Mouse (Mus musculus) intestine, embryonic 16.5 days (tissue): ENCODE measurements at regions not wholly inside any gene's neighbourhood (a gene's known extent, or its start where the extent isn't known, plus 50 kb on each side); places are given as distances from the start of the nearest gene placed in this dataset.

Experiments
- ATAC-seq: fragments of 200-750 bp; cut with Nextera tagmentation; 2 replicates; pipeline ENCODE4 v1.8.0; 2017; ENCODE audit warnings: moderate TSS enrichment, moderate library complexity
- H3K27ac ChIP-seq: fragments of 300-500 bp; sonication (generic); 2 replicates; pipeline ENCODE4 v1.5.1; 2014; ENCODE audit warnings: mild to moderate bottlenecking, low read length
- H3K27me3 ChIP-seq: fragments of 300-500 bp; sonication (generic); replicated peaks from 2 replicates; pipeline ENCODE4 v1.6.1; 2014; ENCODE audit warnings: low read length, control low read depth, mixed read lengths; ENCODE audit not compliant: control insufficient read depth, insufficient read depth
- H3K36me3 ChIP-seq: fragments of 300-500 bp; sonication (generic); 2 replicates; pipeline ENCODE4 v1.6.1; 2014; ENCODE audit warnings: low read length, control low read depth; ENCODE audit not compliant: control insufficient read depth, insufficient read depth
- H3K4me1 ChIP-seq: fragments of 300-500 bp; sonication (generic); 2 replicates; pipeline ENCODE4 v1.6.1; 2014; ENCODE audit warnings: low read length, control low read depth, mixed read lengths; ENCODE audit not compliant: control insufficient read depth, insufficient read depth
- H3K4me2 ChIP-seq: fragments of 300-500 bp; sonication (generic); 2 replicates; pipeline ENCODE4 v1.6.1; 2014; ENCODE audit warnings: low read depth, low read length, control low read depth
- H3K4me3 ChIP-seq: fragments of 300-500 bp; sonication (generic); 2 replicates; pipeline ENCODE4 v1.5.1; 2014; ENCODE audit warnings: mild to moderate bottlenecking, low read length
- H3K9ac ChIP-seq: fragments of 300-500 bp; sonication (generic); 2 replicates; pipeline ENCODE4 v1.6.1; 2014; ENCODE audit warnings: low read depth, low read length
- H3K9me3 ChIP-seq: fragments of 300-500 bp; sonication (generic); 2 replicates; pipeline ENCODE4 v1.6.1; 2016; ENCODE audit warnings: low read length, control low read depth; ENCODE audit not compliant: control insufficient read depth
- WGBS: fragments of 180-500 bp; shearing (Covaris S2); extraction: QIAGEN DNeasy Blood & Tissue Kit; methylation state at CpG from one replicate; pipeline ENCODE4 v1.1.7; 2014; 5-methylcytosine and 5-hydroxymethylcytosine counted together

- Histone ChIP-seq H3K27me3 (no peaks in the 10 kb centered on the region), H3K9me3 (no peaks in the 10 kb centered on the region), H3K4me1 (no peaks in the 10 kb centered on the region), H3K4me3 (no peak overlapping the region), H3K4me2 (no peak overlapping the region), H3K9ac (no peak overlapping the region), H3K27ac (no peak overlapping the region), H3K36me3 (no peaks in the 10 kb centered on the region)
- ATAC-seq, result no peak
Measured at GRCm38 (mm10) chr3:77781783-77782182, 1504.5 kb downstream of the Rapgef2 start.

GRCm38 (mm10) chr3:77781332-77781731, 1505.0 kb downstream of the Rapgef2 start:
- ATAC-seq, result no peak
- no peak overlapping the region for H3K27ac ChIP-seq
- H3K4me1 ChIP-seq, result no peaks in the 10 kb centered on the region
- no peak overlapping the region for H3K4me3 ChIP-seq
- H3K9ac ChIP-seq, result no peak overlapping the region
- H3K4me2 ChIP-seq, result no peak overlapping the region
- H3K27me3 ChIP-seq, result no peaks in the 10 kb centered on the region
- no peaks in the 10 kb centered on the region for H3K9me3 ChIP-seq
- H3K36me3 ChIP-seq, result no peaks in the 10 kb centered on the region

- no peak overlapping the region for H3K9ac ChIP-seq
- H3K27ac ChIP-seq, result no peak overlapping the region
- no peaks in the 10 kb centered on the region for H3K36me3 ChIP-seq
- no peak overlapping the region for H3K4me3 ChIP-seq
- no peaks in the 10 kb centered on the region for H3K9me3 ChIP-seq
- H3K4me1 ChIP-seq, result no peaks in the 10 kb centered on the region
- H3K27me3 ChIP-seq, result no peaks in the 10 kb centered on the region
- no peak overlapping the region for H3K4me2 ChIP-seq
- WGBS, result 74% methylated on average over 3 of the region's 3 CpGs
- ATAC-seq, result no peak
Measured at GRCm38 (mm10) chr3:77758840-77759361, 1527.4 kb downstream of the Rapgef2 start.

GRCm38 (mm10) chr3:77758295-77758694, 1528.0 kb downstream of the Rapgef2 start:
- Histone ChIP-seq H3K9ac (no peak overlapping the region), H3K36me3 (no peaks in the 10 kb centered on the region), H3K4me3 (no peak overlapping the region), H3K4me2 (no peak overlapping the region), H3K4me1 (no peaks in the 10 kb centered on the region), H3K27ac (no peak overlapping the region), H3K27me3 (no peaks in the 10 kb centered on the region), H3K9me3 (no peaks in the 10 kb centered on the region)
- ATAC-seq, result no peak
- 63% methylated on average over 1 of the region's 1 CpGs for WGBS

GRCm38 (mm10) chr3:77742146-77742545, 1544.2 kb downstream of the Rapgef2 start:
- Histone ChIP-seq H3K9ac (no peak overlapping the region), H3K4me3 (no peak overlapping the region), H3K4me2 (no peak overlapping the region), H3K9me3 (no peaks in the 10 kb centered on the region), H3K36me3 (no peaks in the 10 kb centered on the region), H3K4me1 (no peaks in the 10 kb centered on the region), H3K27me3 (no peaks in the 10 kb centered on the region), H3K27ac (no peak overlapping the region)
- no peak for ATAC-seq
- WGBS, result 85% methylated on average over 3 of the region's 3 CpGs

- H3K27ac ChIP-seq, result no peak overlapping the region
- H3K9me3 ChIP-seq, result no peaks in the 10 kb centered on the region
- ATAC-seq, result no peak
- no peak overlapping the region for H3K4me3 ChIP-seq
- 77% methylated on average over 1 of the region's 1 CpGs for whole genome bisulfite sequencing
- no peak overlapping the region for H3K4me2 ChIP-seq
- no peaks in the 10 kb centered on the region for H3K36me3 ChIP-seq
- no peak overlapping the region for H3K9ac ChIP-seq
- H3K4me1 ChIP-seq, result no peaks in the 10 kb centered on the region
- H3K27me3 ChIP-seq, result no peaks in the 10 kb centered on the region
Measured at GRCm38 (mm10) chr3:77717840-77718239, 1568.5 kb downstream of the Rapgef2 start.

- Histone ChIP-seq H3K4me1 (no peaks in the 10 kb centered on the region), H3K9ac (no peak overlapping the region)
- ATAC-seq, result no peak
Measured at GRCm38 (mm10) chr3:77695571-77695970, 1590.7 kb downstream of the Rapgef2 start.

GRCm38 (mm10) chr3:77666366-77666765, 1592.3 kb downstream of the Fstl5 start:
- no peak for ATAC-seq
- H3K9me3 ChIP-seq, result no peaks in the 10 kb centered on the region
- H3K27me3 ChIP-seq, result no peaks in the 10 kb centered on the region
- WGBS, result 87% methylated on average over 2 of the region's 2 CpGs
- no peaks in the 10 kb centered on the region for H3K4me1 ChIP-seq
- H3K4me2 ChIP-seq, result no peak overlapping the region
- H3K9ac ChIP-seq, result no peak overlapping the region
- H3K36me3 ChIP-seq, result no peaks in the 10 kb centered on the region
- no peak overlapping the region for H3K4me3 ChIP-seq
- H3K27ac ChIP-seq, result no peak overlapping the region

More at GRCm38 (mm10) chr3:77695571-77695970, 1590.7 kb downstream of the Rapgef2 start:
- H3K4me3 ChIP-seq, result no peak overlapping the region
- no peak overlapping the region for H3K4me2 ChIP-seq
- no peaks in the 10 kb centered on the region for H3K36me3 ChIP-seq
- H3K27me3 ChIP-seq, result no peaks in the 10 kb centered on the region
- no peak overlapping the region for H3K27ac ChIP-seq
- H3K9me3 ChIP-seq, result no peaks in the 10 kb centered on the region

GRCm38 (mm10) chr3:77653881-77654280, 1579.8 kb downstream of the Fstl5 start:
- no peak overlapping the region for H3K27ac ChIP-seq
- H3K9me3 ChIP-seq, result no peaks in the 10 kb centered on the region
- no peaks in the 10 kb centered on the region for H3K27me3 ChIP-seq
- H3K4me2 ChIP-seq, result no peak overlapping the region
- H3K4me3 ChIP-seq, result no peak overlapping the region
- H3K36me3 ChIP-seq, result no peaks in the 10 kb centered on the region
- ATAC-seq, result no peak
- H3K9ac ChIP-seq, result no peak overlapping the region
- WGBS, result 90% methylated on average over 3 of the region's 3 CpGs
- no peaks in the 10 kb centered on the region for H3K4me1 ChIP-seq
